Mouse (Mus musculus) embryonic facial prominence, embryonic 11.5 days (tissue): ENCODE measurements around the gene Hmgcll1. TPM values are rescaled to one million over a fixed set of nuclear protein-coding genes. Genes with fewer than 3 reads are reported as not detected.

ENCODE experiments used
- polyA plus RNA-seq: library from polyadenylated mRNA; unstranded; fragments of >200 nt; fragmentation: Nextera tagmentation; extraction: Ambion mirVana; gene quantifications from 2 replicates; pipeline ENCODE4 v1.2.1, GENCODE M21; 2014

The Hmgcll1 gene
- polyA plus RNA-seq, 1 experiment from 2014 or later = 8.9 TPM

Other genes with a start within 250 kb of the Hmgcll1 start
- gene Bmp5, start 239.5 kb upstream of the Hmgcll1 start, polyA plus RNA-seq = 6.1 and 6.2 TPM in 2 replicates
- not detected in 2 replicates for gene Gfral, start 198.8 kb downstream of the Hmgcll1 start, polyA plus RNA-seq